Mouse (Mus musculus) gonadal fat pad, adult 2 months (tissue): Measurements from ENCODE around the gene 1700001L19Rik. TPM values are rescaled to one million over a fixed set of nuclear protein-coding genes. Genes with fewer than 3 reads are reported as not detected.
A peak's percentile ranks its signal among the peaks of the same experiment; 100 is the strongest.
"Not testable (repeated sequence)": the region's sequence is repeated elsewhere in the genome, so short reads cannot be mapped to it uniquely, and the experiment has no call there.

ENCODE experiments used
- DNase-seq: peaks from one replicate; pipeline ENCODE4 v3.0.0-alpha.2; 2012; ENCODE audit warnings: low read depth
- polyA plus RNA-seq: library from polyadenylated mRNA; depleted of rRNA; stranded (reverse); fragments of >200 nt; gene quantifications from 2 replicates; pipeline ENCODE4 v1.2.3, GENCODE M21; 2012; rRNA removed

Gene 1700001L19Rik
- 0.51 and 0.62 TPM in 2 replicates for polyA plus RNA-seq

DNA sequence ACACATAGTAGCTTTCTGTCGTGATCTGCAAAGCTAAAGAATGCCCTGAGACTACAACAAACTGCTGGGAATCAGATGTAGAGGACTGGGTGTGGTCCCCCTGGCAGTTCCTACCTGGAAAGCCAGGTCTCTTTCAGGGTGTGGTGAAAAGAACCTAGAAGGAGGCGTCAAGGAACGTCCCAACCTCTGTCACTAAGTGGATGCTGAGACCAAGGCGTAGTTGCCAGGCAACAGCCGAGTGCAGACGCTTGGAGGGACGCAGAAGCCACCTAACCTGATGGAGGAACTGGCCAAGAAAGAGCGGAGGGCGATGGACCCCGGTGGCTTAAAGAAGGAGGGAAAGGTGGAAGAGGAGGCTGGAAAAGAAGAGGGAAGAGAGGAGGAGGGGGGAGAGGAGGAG, at the start of gene 1700001L19Rik:
Gene 1700001L19Rik, plus strand, starts transcription at position 223 of the 400 bp plus-strand sequence.
- DNase-seq: no peak

DNA sequence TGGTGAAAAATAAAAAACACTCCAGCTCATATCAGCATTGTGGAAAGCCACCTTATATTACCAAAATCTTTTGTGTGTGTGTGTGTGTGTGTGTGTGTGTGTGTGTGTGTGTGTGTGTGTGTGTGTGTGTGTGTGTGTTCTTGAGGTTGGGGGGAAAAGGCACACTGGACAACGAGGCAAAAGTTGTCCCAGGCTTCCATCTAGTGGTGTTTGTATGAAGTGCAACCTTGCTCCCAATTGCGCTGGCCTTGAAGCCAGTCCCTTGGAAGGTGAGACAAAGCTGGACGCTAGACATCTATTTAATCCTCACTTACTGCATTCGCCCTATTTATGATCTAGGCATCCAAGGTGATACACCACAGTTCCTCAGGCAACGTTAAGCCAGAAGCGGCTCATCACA, 43.8 kb upstream of the 1700001L19Rik start:
- DNase-seq: not testable (repeated sequence)

DNA sequence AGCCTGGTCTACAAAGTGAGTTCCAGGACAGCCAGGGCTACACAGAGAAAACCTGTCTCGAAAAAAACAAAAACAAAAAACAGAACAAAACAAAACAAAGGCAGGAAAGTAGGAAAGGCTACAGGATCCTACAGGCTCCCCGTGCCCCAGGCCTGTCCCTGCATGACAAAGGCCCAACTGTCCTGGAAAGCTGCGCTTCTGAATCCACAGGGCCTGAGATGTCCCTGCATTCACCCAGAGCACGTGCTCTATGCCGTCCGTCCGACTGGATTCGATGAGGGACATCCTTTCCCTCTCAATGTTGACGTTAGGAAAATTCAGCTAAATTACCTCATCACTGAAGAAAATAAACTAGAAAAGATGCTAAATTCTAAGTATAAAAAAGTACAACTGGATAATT, 29.1 kb upstream of the 1700001L19Rik start:
- DNase-seq: no peak

GRCm38 (mm10) chr13:68568548-68568947, 28.7 kb upstream of the 1700001L19Rik start:
- DNase-seq: no peak

DNA sequence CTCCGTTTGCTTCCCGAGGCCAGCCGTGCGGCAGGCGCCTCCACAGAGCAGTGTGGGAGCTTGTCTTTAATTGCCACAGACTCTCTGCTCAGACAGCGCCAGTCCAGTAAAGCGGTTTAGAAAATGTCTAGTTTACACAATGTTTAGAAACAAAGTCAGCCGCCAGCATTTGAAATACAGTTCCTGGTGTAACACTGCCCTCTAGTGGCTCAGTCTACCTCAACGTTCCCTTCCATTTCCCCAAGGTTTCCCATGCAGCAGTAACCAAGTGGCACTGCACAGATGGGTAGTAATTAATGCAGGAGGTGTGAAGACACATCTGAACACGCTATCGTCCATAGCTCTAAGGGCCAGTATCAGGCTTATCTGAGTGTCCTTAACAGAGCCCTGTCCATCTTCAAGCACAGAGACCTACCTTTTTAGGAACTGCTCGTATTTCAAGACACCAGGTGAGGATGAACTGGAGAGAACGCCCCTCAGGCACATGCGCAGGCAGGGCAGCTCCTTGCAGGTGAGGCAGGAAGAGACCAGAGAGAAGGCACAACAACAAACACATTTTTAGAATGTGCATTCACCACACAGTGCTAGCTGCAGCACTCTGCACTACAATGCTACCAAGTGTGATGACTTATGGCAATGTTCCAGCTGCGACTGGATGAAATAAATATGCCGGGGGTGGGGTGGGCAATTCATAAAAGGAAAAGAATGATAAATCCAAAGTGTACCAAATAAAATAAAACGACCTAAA, 27.5 kb upstream of the 1700001L19Rik start:
- no peak for DNase-seq

- no peak for DNase-seq
These were observed 25.0 kb upstream of the 1700001L19Rik start for GRCm38 (mm10) chr13:68572247-68572646.

- no peak for DNase-seq
These were observed 24.0 kb upstream of the 1700001L19Rik start for GRCm38 (mm10) chr13:68572966-68573913.

DNA sequence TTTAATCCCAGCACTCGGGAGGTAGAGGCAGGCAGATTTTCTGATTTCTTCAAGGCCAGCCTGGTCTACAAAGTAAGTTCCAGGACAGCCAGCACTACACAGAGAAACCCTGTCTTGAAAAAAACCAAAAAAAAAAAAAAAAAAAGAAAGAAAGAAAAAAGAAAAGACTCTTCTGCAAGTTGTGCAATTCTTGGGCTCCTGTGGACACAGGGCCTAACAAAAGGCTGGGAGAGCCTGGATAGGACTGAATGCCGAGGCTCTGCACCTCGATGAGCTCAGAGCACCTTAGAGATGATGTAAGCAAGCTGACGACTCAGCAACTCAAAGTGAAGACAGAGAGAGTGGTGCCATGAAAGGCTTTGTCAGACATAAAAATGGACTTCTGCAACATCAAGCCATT, 22.8 kb upstream of the 1700001L19Rik start:
- DNase-seq: no peak

- peak; percentile 93 for DNase-seq
These were observed 19.3 kb upstream of the 1700001L19Rik start for GRCm38 (mm10) chr13:68577945-68578344.

DNA sequence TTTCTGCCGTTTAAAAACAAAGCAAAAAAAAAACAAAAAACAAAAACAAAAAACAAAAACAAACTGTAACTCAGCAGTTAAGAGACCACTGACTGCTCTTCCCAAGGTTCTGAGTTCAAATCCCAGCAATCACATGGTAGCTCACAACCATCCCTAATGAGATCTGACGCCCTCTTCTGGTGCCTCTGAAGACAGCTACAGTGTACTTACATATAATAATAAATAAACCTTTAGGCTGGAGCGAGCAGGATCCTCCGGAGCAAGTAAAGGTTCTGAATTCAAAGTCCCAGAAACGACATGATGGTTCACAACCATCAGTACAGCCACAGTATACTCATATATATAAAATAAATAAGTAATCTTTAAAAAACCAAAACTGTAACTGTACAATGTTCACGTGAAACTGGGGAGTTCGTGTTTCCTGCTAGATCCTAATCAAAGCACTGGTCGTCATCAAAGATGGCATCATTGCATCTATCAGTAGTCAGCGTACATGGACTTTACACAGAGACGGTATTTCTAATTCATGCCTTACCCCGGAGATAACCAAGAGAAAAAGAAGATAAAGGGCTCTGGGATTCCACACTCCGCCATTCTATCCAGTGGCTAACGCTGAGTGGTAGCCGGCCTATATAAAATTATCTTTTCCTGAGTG, 16.0 kb upstream of the 1700001L19Rik start:
- no peak for DNase-seq

DNA sequence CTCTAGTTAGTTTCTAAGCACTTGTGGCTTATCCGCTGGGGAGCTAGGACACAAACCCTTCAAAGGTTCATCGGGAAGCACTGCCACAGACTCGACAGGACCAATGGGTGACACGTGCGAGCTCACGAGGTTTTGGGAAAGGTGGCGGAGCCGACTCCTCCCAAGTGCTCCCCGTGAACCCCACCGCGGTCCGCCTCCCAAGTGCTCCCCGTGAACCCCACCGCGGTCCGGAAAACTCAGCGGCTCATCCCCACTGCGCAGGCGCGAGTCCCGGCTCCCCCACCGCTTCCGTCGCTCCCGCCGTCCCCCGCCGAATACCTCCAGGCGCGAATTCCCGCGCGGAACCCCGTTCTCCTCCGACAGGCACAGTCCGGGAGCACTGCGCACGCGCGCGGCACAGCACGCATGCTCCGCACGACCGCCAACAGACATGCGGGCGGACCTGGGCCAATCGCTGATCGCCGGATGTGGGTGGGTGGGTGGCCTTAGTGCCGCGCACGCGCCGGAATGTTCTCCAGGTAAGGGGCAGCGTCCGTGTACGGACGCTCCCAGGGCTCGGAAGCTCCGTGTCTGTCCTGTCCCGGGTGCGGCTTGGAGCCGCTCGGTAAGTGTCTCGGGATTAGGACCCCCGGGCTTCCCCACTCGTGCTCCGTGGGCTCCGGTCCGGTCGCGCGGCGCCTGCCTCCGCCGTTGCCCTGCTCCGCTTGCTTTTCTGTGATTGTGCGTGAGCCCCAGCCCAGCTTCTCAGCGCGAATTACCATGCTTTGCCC, 15.3 kb upstream of the 1700001L19Rik start, which contains the start of the genes Mtrr and Fastkd3:
Gene Mtrr, minus strand, starts transcription at position 403 of the 770 bp plus-strand sequence.
Gene Fastkd3, plus strand, starts transcription at position 488 of the 770 bp plus-strand sequence.
- peak; percentile 46 for DNase-seq

- no peak for DNase-seq
These were observed 14.8 kb upstream of the 1700001L19Rik start for GRCm38 (mm10) chr13:68582517-68582780.

GRCm38 (mm10) chr13:68583961-68584360, 13.3 kb upstream of the 1700001L19Rik start:
- no peak for DNase-seq

DNA sequence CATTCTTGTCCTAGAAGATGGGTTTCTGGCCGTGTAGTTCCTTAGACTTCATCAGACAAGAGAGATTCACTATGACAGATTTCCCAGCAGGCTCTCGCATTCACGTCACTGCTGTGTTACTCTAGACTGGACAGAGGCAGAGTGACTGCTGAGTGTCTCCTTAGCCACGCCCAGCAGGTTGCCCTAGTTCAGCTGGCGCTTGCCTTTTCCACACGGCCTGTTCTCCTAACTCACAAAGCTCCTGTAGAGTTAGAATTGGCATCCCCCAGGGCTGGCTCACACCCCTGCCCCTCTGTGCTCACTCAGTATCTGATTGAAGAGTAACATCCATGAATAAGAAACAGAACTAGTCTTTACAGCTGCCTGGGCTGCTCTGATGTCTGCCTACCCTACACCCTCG, 11.8 kb upstream of the 1700001L19Rik start:
- DNase-seq: no peak

DNA sequence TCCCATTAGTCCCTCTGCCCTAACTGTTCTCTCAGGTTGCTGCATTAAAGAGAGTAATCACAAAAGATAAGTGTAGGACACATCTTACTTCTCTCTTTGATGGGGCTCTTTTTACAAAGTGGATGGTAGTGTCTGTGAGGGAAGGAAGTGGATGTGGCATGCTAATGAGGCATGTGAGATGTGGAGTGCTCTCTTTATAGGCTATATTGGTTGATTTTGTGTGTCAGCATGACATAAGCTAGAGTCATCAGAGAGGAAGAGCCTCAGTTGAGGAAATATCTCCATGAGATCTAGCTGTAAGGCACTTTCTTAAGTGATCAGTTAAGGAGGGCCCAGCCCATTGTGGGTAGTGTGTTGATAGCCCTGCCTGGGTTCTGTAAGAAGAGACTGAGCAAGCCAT, 8.9 kb upstream of the 1700001L19Rik start:
- no peak for DNase-seq

DNA sequence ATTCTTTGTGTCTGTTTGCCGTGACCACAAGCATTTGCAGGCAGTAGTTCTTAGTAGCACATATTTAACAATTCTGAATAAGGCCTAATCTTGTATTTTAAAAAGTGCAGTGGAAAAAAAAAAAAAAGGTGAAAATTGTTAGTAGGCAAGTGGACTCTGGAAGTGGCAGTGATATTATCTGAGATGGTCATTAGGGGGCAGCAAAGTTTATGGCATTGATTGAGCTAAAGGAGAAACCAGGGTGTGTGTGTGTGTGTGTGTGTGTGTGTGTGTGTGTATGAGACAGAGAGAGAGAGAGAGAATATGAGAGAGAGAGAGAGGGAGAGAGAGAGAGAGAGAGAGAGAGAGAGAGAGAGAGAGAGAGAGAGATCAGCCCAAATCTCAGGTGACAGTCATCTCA, 3.4 kb upstream of the 1700001L19Rik start:
- no peak for DNase-seq

DNA sequence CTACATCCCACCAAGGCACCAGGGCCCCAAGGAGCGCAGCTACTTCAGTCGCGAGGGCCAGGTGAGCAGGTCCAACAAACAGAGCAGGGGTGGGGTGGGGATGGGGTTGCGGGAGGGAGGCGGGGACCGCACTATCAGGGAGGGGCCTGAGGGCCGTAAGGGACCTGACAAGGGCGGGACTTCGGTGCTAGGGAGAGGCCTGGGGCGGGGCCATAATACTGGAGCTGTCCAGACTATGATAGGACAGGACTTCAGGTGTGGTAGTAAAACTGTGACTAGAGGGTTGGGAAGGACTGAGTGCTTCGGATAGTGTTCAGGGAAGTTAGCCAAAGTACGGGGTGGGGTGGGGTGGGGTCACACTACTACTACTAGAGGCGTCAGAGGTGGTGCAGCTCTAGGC, 446 bp downstream of the 1700001L19Rik start:
- DNase-seq: no peak

GRCm38 (mm10) chr13:68598953-68599352, 1.7 kb downstream of the 1700001L19Rik start:
- DNase-seq: no peak

DNA sequence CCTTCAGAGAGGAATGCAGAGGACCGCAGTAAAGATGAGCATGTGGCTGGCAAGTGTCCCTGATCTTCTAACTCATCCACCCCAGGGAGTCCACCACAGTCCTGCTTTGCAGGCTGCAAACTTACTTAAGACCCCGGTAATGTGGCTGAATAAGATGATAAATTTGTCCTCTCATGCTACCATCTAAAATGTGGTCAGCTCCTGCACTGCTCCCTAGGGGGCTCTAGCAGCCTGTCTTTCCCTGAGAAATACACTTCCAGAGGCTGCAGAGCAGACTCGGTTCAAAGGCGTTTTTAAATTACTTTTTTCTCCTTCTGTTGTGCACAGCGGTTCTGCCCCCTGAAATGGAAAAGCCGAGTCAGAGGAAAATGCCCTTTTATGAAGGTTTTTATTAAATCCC, 4.0 kb downstream of the 1700001L19Rik start:
- DNase-seq: no peak

GRCm38 (mm10) chr13:68603085-68603484, 5.9 kb downstream of the 1700001L19Rik start:
- no peak for DNase-seq

- DNase-seq: no peak
These were observed 8.5 kb downstream of the 1700001L19Rik start for GRCm38 (mm10) chr13:68605689-68606126.
